Mouse (Mus musculus) cerebellum, adult 2 months (tissue): ENCODE measurements at regions not wholly inside any gene's neighbourhood (a gene's known extent, or its start where the extent isn't known, plus 50 kb on each side); places are given as distances from the start of the nearest gene placed in this dataset.

ENCODE experiments used
- CTCF ChIP-seq: fragments of 200-500 bp; IDR thresholded peaks from 2 replicates; pipeline ENCODE4 v1.5.1; 2011; ENCODE audit warnings: low read depth, mild to moderate bottlenecking, control low read depth, low read length, moderate library complexity, borderline replicate concordance; ENCODE audit not compliant: insufficient read depth
- POLR2A ChIP-seq: fragments of 200-500 bp; IDR thresholded peaks from 2 replicates; pipeline ENCODE4 v1.6.1; 2011; ENCODE audit warnings: low read length, control low read depth, borderline replicate concordance; ENCODE audit not compliant: insufficient read depth

DNA sequence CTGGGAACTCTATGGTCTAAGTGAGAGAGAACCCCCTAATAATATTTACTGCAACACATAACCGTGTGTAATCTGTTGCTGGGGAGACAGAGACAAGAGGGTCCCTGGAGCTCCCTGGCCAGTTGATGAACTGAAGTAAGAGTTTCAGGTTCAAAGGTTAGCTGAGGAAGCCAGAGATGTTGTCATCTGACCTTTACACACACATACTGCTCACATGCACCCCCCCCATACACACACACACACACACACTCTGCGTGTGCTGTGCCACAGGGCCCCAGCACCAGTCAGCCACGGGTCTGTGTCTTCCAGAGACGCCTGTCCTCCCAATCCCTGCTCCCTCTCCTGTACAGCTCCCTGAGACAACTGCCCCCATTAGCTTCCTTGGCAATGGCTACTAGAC is 110.5 kb upstream of the Dio3 start:
- TF ChIP-seq CTCF (no peak), POLR2A (no peak)
